Mouse (Mus musculus): Measurements from ENCODE around the gene Astn2. TPM values are rescaled to one million over a fixed set of nuclear protein-coding genes. Genes with fewer than 3 reads are reported as not detected.

Astn2 gene
- polyA plus RNA-seq (2016; fragmentation: Nextera tagmentation; extraction: Ambion mirVana) = 0.08 and 0.15 TPM in 2 replicates

- WGBS = 2% methylated on average over 39 of the region's 56 CpGs
- Histone ChIP-seq H3K9me3 (replicated peaks) (no peaks in the 10 kb centered on the region), H3K4me2 (peak within 1 kb of the TSS; percentile 96), H3K4me1 (replicated peaks) (0 out of 2 replicates have a peak, but pooled peaks cover 6% of the 10 kb centered on the region), H3K4me3 (peak within 1 kb of the TSS; percentile 66), H3K9ac (peak within 1 kb of the TSS; percentile 61), H3K27me3 (replicated peaks) (peaks cover 60% of the 10 kb centered on the region), H3K27ac (ENCODE audit: poor library complexity, severe bottlenecking) (no peak within 1 kb of the TSS), H3K36me3 (no peaks in the 10 kb centered on the region)
- peak; percentile 39; the same call in 1 of the 2 replicates for ATAC-seq (ENCODE audit: insufficient number of reproducible peaks, low FRiP score)
Observed at GRCm38 (mm10) chr4:66404201-66404711, at the start of gene Astn2. Gene Astn2 (minus strand): TSS chr4:66404611.

DNA sequence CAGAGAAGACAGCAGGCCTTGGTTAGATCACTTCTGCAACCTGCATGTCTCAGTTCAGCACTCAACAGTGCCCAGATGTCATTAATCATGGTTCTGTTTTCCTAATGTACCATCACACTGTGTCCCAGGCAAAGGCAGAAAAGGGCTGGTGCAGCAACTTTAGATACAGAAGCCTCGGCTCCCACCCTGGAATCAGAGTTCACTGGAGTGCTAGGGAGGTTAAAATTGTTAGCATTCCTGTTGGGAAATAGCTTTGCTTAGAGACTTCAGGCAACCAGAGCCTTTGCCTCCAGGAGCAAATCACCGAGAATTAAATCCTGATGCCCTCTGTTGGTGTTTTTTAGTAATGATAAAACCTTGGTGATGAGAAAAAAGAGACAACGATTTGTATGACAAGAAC lies 45.7 kb upstream of the Astn2 start:
- Histone ChIP-seq H3K4me2 (no peak overlapping the region), H3K27me3 (replicated peaks) (no peaks in the 10 kb centered on the region), H3K4me3 (no peak overlapping the region), H3K36me3 (no peaks in the 10 kb centered on the region), H3K9ac (no peak overlapping the region), H3K9me3 (replicated peaks) (no peaks in the 10 kb centered on the region), H3K27ac (ENCODE audit: poor library complexity, severe bottlenecking) (no peak overlapping the region), H3K4me1 (replicated peaks) (peaks cover 4% of the 10 kb centered on the region)
- 26% methylated on average over 3 of the region's 3 CpGs for WGBS
- ATAC-seq (ENCODE audit: insufficient number of reproducible peaks, low FRiP score) = no peak

GRCm38 (mm10) chr4:66431256-66431655 lies 26.8 kb upstream of the Astn2 start:
- Histone ChIP-seq H3K27ac (ENCODE audit: poor library complexity, severe bottlenecking) (no peak overlapping the region), H3K4me3 (no peak overlapping the region), H3K9ac (no peak overlapping the region), H3K9me3 (replicated peaks) (no peaks in the 10 kb centered on the region), H3K4me2 (no peak overlapping the region), H3K36me3 (no peaks in the 10 kb centered on the region), H3K27me3 (replicated peaks) (no peaks in the 10 kb centered on the region), H3K4me1 (replicated peaks) (no peaks in the 10 kb centered on the region)
- 51% methylated on average over 1 of the region's 1 CpGs for WGBS
- ATAC-seq (ENCODE audit: insufficient number of reproducible peaks, low FRiP score) = no peak

DNA sequence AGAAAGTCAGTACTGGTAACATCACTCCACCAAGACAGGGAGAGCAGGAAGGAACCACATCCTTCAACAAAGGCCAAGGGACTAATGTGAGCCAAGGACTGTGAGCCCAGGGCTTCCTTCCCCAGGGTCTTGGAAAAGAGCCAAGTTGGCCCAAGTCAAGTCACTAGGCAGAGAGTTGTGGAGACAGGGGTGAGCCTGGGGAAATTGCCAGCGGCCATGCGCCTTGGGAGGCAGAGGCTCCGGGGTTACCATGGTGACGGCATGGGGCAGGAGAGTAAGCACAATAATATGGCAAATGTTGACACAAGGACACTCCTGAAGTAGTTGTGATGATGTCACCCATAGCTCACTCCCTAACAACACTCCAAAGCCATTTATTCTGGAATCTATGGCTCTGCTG lies 21.4 kb upstream of the Astn2 start:
- H3K36me3 ChIP-seq = no peaks in the 10 kb centered on the region
- no peak overlapping the region for H3K4me2 ChIP-seq
- WGBS = 81% methylated on average over 4 of the region's 4 CpGs
- H3K4me3 ChIP-seq = no peak overlapping the region
- H3K4me1 ChIP-seq (replicated peaks) = no peaks in the 10 kb centered on the region
- H3K9me3 ChIP-seq (replicated peaks) = no peaks in the 10 kb centered on the region
- H3K9ac ChIP-seq = no peak overlapping the region
- no peaks in the 10 kb centered on the region for H3K27me3 ChIP-seq (replicated peaks)
- no peak for ATAC-seq (ENCODE audit: insufficient number of reproducible peaks, low FRiP score)
- no peak overlapping the region for H3K27ac ChIP-seq (ENCODE audit: poor library complexity, severe bottlenecking)

DNA sequence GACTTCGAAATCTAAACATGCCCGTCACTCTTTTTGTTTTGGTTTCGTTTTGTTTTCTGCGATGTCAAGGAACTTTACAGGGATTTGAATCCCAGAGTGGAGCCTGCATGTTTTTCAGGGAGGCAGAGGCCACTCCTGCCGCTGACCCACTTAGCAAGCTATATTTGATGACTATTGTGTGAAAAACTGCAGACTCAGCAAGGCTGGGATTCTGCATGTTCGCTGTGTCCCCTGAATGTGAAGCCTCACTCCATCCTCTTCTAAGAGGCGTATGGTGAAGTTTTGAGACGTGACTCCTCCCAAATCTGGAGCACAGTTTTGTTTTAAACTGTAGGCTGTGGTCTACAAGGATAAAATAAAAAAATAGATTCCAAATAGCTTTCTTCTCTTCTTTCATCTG lies 10.4 kb upstream of the Astn2 start:
- Histone ChIP-seq H3K27ac (ENCODE audit: poor library complexity, severe bottlenecking) (no peak overlapping the region), H3K4me2 (no peak overlapping the region), H3K27me3 (replicated peaks) (no peaks in the 10 kb centered on the region), H3K4me1 (replicated peaks) (no peaks in the 10 kb centered on the region), H3K36me3 (no peaks in the 10 kb centered on the region), H3K4me3 (no peak overlapping the region), H3K9me3 (replicated peaks) (no peaks in the 10 kb centered on the region), H3K9ac (no peak overlapping the region)
- ATAC-seq (ENCODE audit: insufficient number of reproducible peaks, low FRiP score) = no peak
- 66% methylated on average over 8 of the region's 8 CpGs for WGBS

DNA sequence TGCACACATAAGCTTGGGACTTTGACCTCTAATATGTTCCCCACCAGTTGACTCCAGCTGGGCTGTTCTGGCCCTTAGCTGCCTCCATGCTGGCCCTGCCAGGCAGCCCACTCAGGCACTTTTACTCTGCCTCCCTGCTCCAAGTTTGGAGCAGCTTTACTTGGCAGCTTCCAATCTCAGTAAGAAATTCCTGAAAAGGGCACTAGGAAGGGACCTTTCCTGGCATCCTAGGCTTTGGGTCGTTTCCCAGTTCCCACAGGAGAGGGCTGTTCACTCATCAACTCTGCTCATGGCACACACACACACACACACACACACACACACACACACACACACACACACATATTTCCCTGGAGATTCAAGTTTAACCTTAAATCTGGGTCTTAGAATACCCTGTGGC lies 675 bp upstream of the Astn2 start:
- H3K27ac ChIP-seq (ENCODE audit: poor library complexity, severe bottlenecking) = no peak overlapping the region
- WGBS = 28% methylated on average over 1 of the region's 1 CpGs
- H3K36me3 ChIP-seq = no peaks in the 10 kb centered on the region
- no peak overlapping the region for H3K4me2 ChIP-seq
- peaks cover 54% of the 10 kb centered on the region for H3K27me3 ChIP-seq (replicated peaks)
- H3K9me3 ChIP-seq (replicated peaks) = no peaks in the 10 kb centered on the region
- no peak overlapping the region for H3K4me3 ChIP-seq
- 0 out of 2 replicates have a peak, but pooled peaks cover 6% of the 10 kb centered on the region for H3K4me1 ChIP-seq (replicated peaks)
- ATAC-seq (ENCODE audit: insufficient number of reproducible peaks, low FRiP score) = no peak
- no peak overlapping the region for H3K9ac ChIP-seq

GRCm38 (mm10) chr4:66403708-66404200 lies 657 bp downstream of the Astn2 start:
- H3K27ac ChIP-seq (ENCODE audit: poor library complexity, severe bottlenecking) = no peak overlapping the region
- H3K9ac ChIP-seq = peak overlapping the region; percentile 61
- H3K4me2 ChIP-seq = peak overlapping the region; percentile 96
- no peaks in the 10 kb centered on the region for H3K9me3 ChIP-seq (replicated peaks)
- under 1% methylated on average over 48 of the region's 51 CpGs for WGBS
- H3K4me3 ChIP-seq = peak overlapping the region; percentile 66
- ATAC-seq (ENCODE audit: insufficient number of reproducible peaks, low FRiP score) = peak; percentile 22
- 0 out of 2 replicates have a peak, but pooled peaks cover 6% of the 10 kb centered on the region for H3K4me1 ChIP-seq (replicated peaks)
- H3K27me3 ChIP-seq (replicated peaks) = peaks cover 60% of the 10 kb centered on the region
- H3K36me3 ChIP-seq = no peaks in the 10 kb centered on the region

GRCm38 (mm10) chr4:66403116-66403707 lies 1.2 kb downstream of the Astn2 start:
- 0 out of 2 replicates have a peak, but pooled peaks cover 6% of the 10 kb centered on the region for H3K4me1 ChIP-seq (replicated peaks)
- no peak overlapping the region for H3K27ac ChIP-seq (ENCODE audit: poor library complexity, severe bottlenecking)
- 1% methylated on average over 22 of the region's 22 CpGs for WGBS
- H3K36me3 ChIP-seq = no peaks in the 10 kb centered on the region
- H3K9ac ChIP-seq = no peak overlapping the region
- H3K27me3 ChIP-seq (replicated peaks) = peaks cover 60% of the 10 kb centered on the region
- H3K4me2 ChIP-seq = peak overlapping the region; percentile 96
- H3K4me3 ChIP-seq = peak overlapping the region; percentile 66
- no peaks in the 10 kb centered on the region for H3K9me3 ChIP-seq (replicated peaks)
- ATAC-seq (ENCODE audit: insufficient number of reproducible peaks, low FRiP score) = 0 out of 2 replicates have a peak, but pooled peaks have one; percentile 39

DNA sequence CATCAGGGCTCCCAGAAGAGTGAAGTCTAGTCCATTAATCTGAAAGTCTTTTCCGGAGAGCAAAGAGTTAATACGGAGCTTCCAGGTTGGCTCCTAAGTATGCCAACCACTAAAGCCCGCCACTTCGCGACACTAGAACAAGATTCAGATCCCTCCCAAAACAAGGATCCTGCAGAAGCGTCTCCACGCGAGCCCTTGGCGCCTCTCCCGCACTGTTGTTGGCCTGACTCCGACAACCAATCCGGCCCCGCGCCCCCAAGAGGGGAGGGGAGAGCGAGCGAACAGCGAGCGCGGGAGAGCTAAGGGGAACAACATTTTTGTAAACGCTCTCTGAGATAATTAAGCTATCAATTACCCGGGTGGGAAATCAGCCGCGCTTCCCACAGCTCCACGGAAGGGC lies 1.8 kb downstream of the Astn2 start:
- no peak overlapping the region for H3K9ac ChIP-seq
- H3K4me1 ChIP-seq (replicated peaks) = 0 out of 2 replicates have a peak, but pooled peaks cover 6% of the 10 kb centered on the region
- H3K4me2 ChIP-seq = peak overlapping the region; percentile 96
- ATAC-seq (ENCODE audit: insufficient number of reproducible peaks, low FRiP score) = no peak
- no peaks in the 10 kb centered on the region for H3K36me3 ChIP-seq
- whole genome bisulfite sequencing = under 1% methylated on average over 24 of the region's 24 CpGs
- peak overlapping the region; percentile 66 for H3K4me3 ChIP-seq
- no peaks in the 10 kb centered on the region for H3K9me3 ChIP-seq (replicated peaks)
- H3K27ac ChIP-seq (ENCODE audit: poor library complexity, severe bottlenecking) = no peak overlapping the region
- peaks cover 60% of the 10 kb centered on the region for H3K27me3 ChIP-seq (replicated peaks)

- Histone ChIP-seq H3K9ac (no peak overlapping the region), H3K4me1 (replicated peaks) (0 out of 2 replicates have a peak, but pooled peaks cover 6% of the 10 kb centered on the region), H3K4me2 (no peak overlapping the region), H3K4me3 (no peak overlapping the region), H3K9me3 (replicated peaks) (no peaks in the 10 kb centered on the region), H3K27ac (ENCODE audit: poor library complexity, severe bottlenecking) (no peak overlapping the region), H3K27me3 (replicated peaks) (peaks cover 52% of the 10 kb centered on the region), H3K36me3 (no peaks in the 10 kb centered on the region)
- ATAC-seq (ENCODE audit: insufficient number of reproducible peaks, low FRiP score) = no peak
- 25% methylated on average over 8 of the region's 8 CpGs for WGBS
Observed at GRCm38 (mm10) chr4:66401186-66401681, 3.2 kb downstream of the Astn2 start.

GRCm38 (mm10) chr4:66399066-66399465 lies 5.3 kb downstream of the Astn2 start:
- H3K9ac ChIP-seq = no peak overlapping the region
- no peak overlapping the region for H3K27ac ChIP-seq (ENCODE audit: poor library complexity, severe bottlenecking)
- no peaks in the 10 kb centered on the region for H3K36me3 ChIP-seq
- no peak overlapping the region for H3K4me3 ChIP-seq
- WGBS = 49% methylated on average over 4 of the region's 4 CpGs
- H3K4me2 ChIP-seq = no peak overlapping the region
- H3K9me3 ChIP-seq (replicated peaks) = no peaks in the 10 kb centered on the region
- H3K4me1 ChIP-seq (replicated peaks) = 0 out of 2 replicates have a peak, but pooled peaks cover 6% of the 10 kb centered on the region
- H3K27me3 ChIP-seq (replicated peaks) = peaks cover 38% of the 10 kb centered on the region
- no peak for ATAC-seq (ENCODE audit: insufficient number of reproducible peaks, low FRiP score)

All from heart, embryonic 12.5 days (tissue).